Mouse (Mus musculus): ENCODE measurements around the gene Sdhd. TPM values are rescaled to one million over a fixed set of nuclear protein-coding genes. Genes with fewer than 3 reads are reported as not detected.

Gene Sdhd
- total and polyA plus RNA-seq, 2 experiments from 2014 or later = 992 to 1,240 TPM

GRCm38 (mm10) chr9:50585145-50585818 lies 18.3 kb downstream of the Sdhd start:
- no peak for ATAC-seq (ENCODE audit: insufficient read depth, low read depth)
- TF ChIP-seq EP300 (IDR thresholded peaks at IDR 0.05; ENCODE audit: low read depth) (no peak), CTCF (IDR thresholded peaks at IDR 0.05; ENCODE audit: low read depth) (no peak)

GRCm38 (mm10) chr9:50580370-50580769 lies 23.2 kb downstream of the Sdhd start:
- H3K36me3 ChIP-seq (replicated peaks; ENCODE audit: control insufficient read depth, insufficient read depth, low read length) = no peaks in the 10 kb centered on the region
- H3K27ac ChIP-seq (ENCODE audit: low read depth) = no peak overlapping the region
- no peaks in the 10 kb centered on the region for H3K4me1 ChIP-seq (ENCODE audit: control insufficient read depth, insufficient read depth)
- no peak overlapping the region for H3K4me2 ChIP-seq (ENCODE audit: low read depth, low read length)
- TF ChIP-seq CTCF (IDR thresholded peaks at IDR 0.05; ENCODE audit: low read depth) = no peak
- no peak for TF ChIP-seq EP300 (IDR thresholded peaks at IDR 0.05; ENCODE audit: low read depth)
- H3K9me3 ChIP-seq (replicated peaks; ENCODE audit: control insufficient read depth, low read length) = no peaks in the 10 kb centered on the region
- H3K4me3 ChIP-seq (ENCODE audit: low read depth, low read length) = no peak overlapping the region
- 37% methylated on average over 4 of the region's 4 CpGs for whole genome bisulfite sequencing
- no peaks in the 10 kb centered on the region for H3K27me3 ChIP-seq (ENCODE audit: control insufficient read depth, insufficient read depth, low read length)
- no peak for ATAC-seq (ENCODE audit: insufficient read depth, low read depth)
- H3K9ac ChIP-seq (replicated peaks; ENCODE audit: low read depth, low read length) = no peak overlapping the region
- DNase-seq (ENCODE audit: low spot score) = no peak

More at GRCm38 (mm10) chr9:50585145-50585818, 18.3 kb downstream of the Sdhd start:
- H3K27ac ChIP-seq (ENCODE audit: low read depth) = no peak overlapping the region
- WGBS = 71% methylated on average over 6 of the region's 6 CpGs
- H3K9me3 ChIP-seq (replicated peaks; ENCODE audit: control insufficient read depth, low read length) = no peaks in the 10 kb centered on the region
- no peak overlapping the region for H3K4me3 ChIP-seq (ENCODE audit: low read depth, low read length)
- H3K4me1 ChIP-seq (ENCODE audit: control insufficient read depth, insufficient read depth) = no peaks in the 10 kb centered on the region
- no peak for DNase-seq (ENCODE audit: low spot score)
- H3K4me2 ChIP-seq (ENCODE audit: low read depth, low read length) = no peak overlapping the region
- no peaks in the 10 kb centered on the region for H3K27me3 ChIP-seq (ENCODE audit: control insufficient read depth, insufficient read depth, low read length)
- H3K36me3 ChIP-seq (replicated peaks; ENCODE audit: control insufficient read depth, insufficient read depth, low read length) = no peaks in the 10 kb centered on the region
- no peak overlapping the region for H3K9ac ChIP-seq (replicated peaks; ENCODE audit: low read depth, low read length)

GRCm38 (mm10) chr9:50569599-50570525 lies 33.8 kb downstream of the Sdhd start:
- WGBS = 49% methylated on average over 10 of the region's 10 CpGs
- Histone ChIP-seq H3K27ac (ENCODE audit: low read depth) (no peak overlapping the region), H3K9ac (replicated peaks; ENCODE audit: low read depth, low read length) (no peak overlapping the region), H3K4me3 (ENCODE audit: low read depth, low read length) (no peak overlapping the region), H3K27me3 (ENCODE audit: control insufficient read depth, insufficient read depth, low read length) (no peaks in the 10 kb centered on the region), H3K9me3 (replicated peaks; ENCODE audit: control insufficient read depth, low read length) (no peaks in the 10 kb centered on the region), H3K4me1 (ENCODE audit: control insufficient read depth, insufficient read depth) (no peaks in the 10 kb centered on the region), H3K36me3 (replicated peaks; ENCODE audit: control insufficient read depth, insufficient read depth, low read length) (no peaks in the 10 kb centered on the region), H3K4me2 (ENCODE audit: low read depth, low read length) (no peak overlapping the region)
- no peak for ATAC-seq (ENCODE audit: insufficient read depth, low read depth)
- DNase-seq (ENCODE audit: low spot score) = no peak
- TF ChIP-seq CTCF (IDR thresholded peaks at IDR 0.05; ENCODE audit: low read depth) (no peak), EP300 (IDR thresholded peaks at IDR 0.05; ENCODE audit: low read depth) (no peak)

- TF ChIP-seq CTCF (IDR thresholded peaks at IDR 0.05; ENCODE audit: low read depth) = no peak
- TF ChIP-seq EP300 (IDR thresholded peaks at IDR 0.05; ENCODE audit: low read depth) = no peak
- no peak for ATAC-seq (ENCODE audit: insufficient read depth, low read depth)
- Histone ChIP-seq H3K9ac (replicated peaks; ENCODE audit: low read depth, low read length) (no peak overlapping the region), H3K4me3 (ENCODE audit: low read depth, low read length) (no peak overlapping the region), H3K27ac (ENCODE audit: low read depth) (no peak overlapping the region), H3K4me1 (ENCODE audit: control insufficient read depth, insufficient read depth) (no peaks in the 10 kb centered on the region), H3K27me3 (ENCODE audit: control insufficient read depth, insufficient read depth, low read length) (no peaks in the 10 kb centered on the region), H3K4me2 (ENCODE audit: low read depth, low read length) (no peak overlapping the region), H3K36me3 (replicated peaks; ENCODE audit: control insufficient read depth, insufficient read depth, low read length) (no peaks in the 10 kb centered on the region), H3K9me3 (replicated peaks; ENCODE audit: control insufficient read depth, low read length) (no peaks in the 10 kb centered on the region)
- WGBS = 83% methylated on average over 2 of the region's 2 CpGs
- DNase-seq (ENCODE audit: low spot score) = no peak
These were observed 35.7 kb downstream of the Sdhd start for GRCm38 (mm10) chr9:50567881-50568280.

GRCm38 (mm10) chr9:50567372-50567771 lies 36.2 kb downstream of the Sdhd start:
- no peaks in the 10 kb centered on the region for H3K4me1 ChIP-seq (ENCODE audit: control insufficient read depth, insufficient read depth)
- TF ChIP-seq CTCF (IDR thresholded peaks at IDR 0.05; ENCODE audit: low read depth) = no peak
- no peak for TF ChIP-seq EP300 (IDR thresholded peaks at IDR 0.05; ENCODE audit: low read depth)
- H3K9me3 ChIP-seq (replicated peaks; ENCODE audit: control insufficient read depth, low read length) = no peaks in the 10 kb centered on the region
- no peak overlapping the region for H3K4me2 ChIP-seq (ENCODE audit: low read depth, low read length)
- ATAC-seq (ENCODE audit: insufficient read depth, low read depth) (no peak), DNase-seq (ENCODE audit: low spot score) (no peak)
- H3K27ac ChIP-seq (ENCODE audit: low read depth) = no peak overlapping the region
- no peak overlapping the region for H3K9ac ChIP-seq (replicated peaks; ENCODE audit: low read depth, low read length)
- WGBS = 80% methylated on average over 4 of the region's 4 CpGs
- no peak overlapping the region for H3K4me3 ChIP-seq (ENCODE audit: low read depth, low read length)
- no peaks in the 10 kb centered on the region for H3K27me3 ChIP-seq (ENCODE audit: control insufficient read depth, insufficient read depth, low read length)
- no peaks in the 10 kb centered on the region for H3K36me3 ChIP-seq (replicated peaks; ENCODE audit: control insufficient read depth, insufficient read depth, low read length)
